Mouse (Mus musculus): ENCODE results near the gene A930018P22Rik. TPM values are rescaled to one million over a fixed set of nuclear protein-coding genes. Genes with fewer than 3 reads are reported as not detected.
A peak's percentile ranks its signal among the peaks of the same experiment; 100 is the strongest.

Gene A930018P22Rik
- polyA plus RNA-seq, 1 experiment from 2014 or later = 0.29 TPM

DNA sequence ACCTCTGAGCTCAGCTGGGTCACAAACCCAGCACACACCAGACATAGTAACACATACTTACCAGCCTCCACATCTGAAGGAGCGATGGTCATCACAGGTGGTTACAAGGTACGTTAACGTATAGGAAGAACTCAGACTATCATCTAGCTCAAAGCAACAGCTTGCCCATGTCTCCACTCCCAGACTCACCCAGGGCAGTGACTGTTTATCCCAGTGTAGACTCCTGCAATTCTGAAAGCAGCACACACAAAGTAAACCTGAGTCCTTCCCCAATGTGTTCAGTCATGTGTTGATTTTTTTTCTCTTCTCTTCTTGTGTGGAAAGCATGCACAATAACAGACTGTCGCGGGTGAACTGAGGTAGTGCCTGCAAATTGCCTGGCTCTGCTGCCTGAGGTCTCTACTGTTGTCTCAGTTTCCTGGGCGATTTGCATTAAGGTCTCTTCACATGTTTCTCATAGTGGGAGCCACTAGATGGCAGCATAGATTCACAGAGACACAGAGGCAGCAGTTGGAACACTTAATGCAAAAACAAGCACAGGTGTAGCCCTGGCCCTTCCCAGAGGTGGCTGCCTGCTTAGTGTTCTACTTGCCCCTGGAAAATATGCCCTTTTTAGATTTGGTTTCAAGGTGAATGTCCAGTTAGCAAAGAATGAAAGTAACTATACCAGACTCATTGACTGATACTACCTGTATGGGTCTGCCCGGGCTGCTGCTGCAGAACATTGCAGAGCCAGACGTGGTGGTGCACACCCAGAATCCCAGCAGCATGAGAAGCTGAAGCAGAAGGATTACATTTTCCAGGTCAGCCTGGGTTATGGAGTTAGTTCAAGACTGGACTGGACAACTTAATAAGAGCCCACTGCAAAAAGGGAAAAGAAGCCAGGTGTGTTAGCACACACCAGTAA lies 11.8 kb downstream of the A930018P22Rik start:
- ATAC-seq (replicated peaks; ENCODE audit: low FRiP score, low read depth) = no peak
- H3K36me3 ChIP-seq (ENCODE audit: insufficient read depth, low read length) = no peaks in the 10 kb centered on the region
- no peak overlapping the region for H3K4me3 ChIP-seq (replicated peaks; ENCODE audit: low read depth, low read length)
- WGBS = 44% methylated on average over 8 of the region's 8 CpGs
- peak; percentile 88 for DNase-seq (ENCODE audit: low spot score)
- no peak overlapping the region for H3K9ac ChIP-seq (ENCODE audit: low read depth, low read length)
- peak; percentile 98 for TF ChIP-seq CTCF (IDR thresholded peaks at IDR 0.05; ENCODE audit: low read depth)
- H3K4me2 ChIP-seq (ENCODE audit: low read length) = no peak overlapping the region
- H3K9me3 ChIP-seq (replicated peaks; ENCODE audit: low read length) = no peaks in the 10 kb centered on the region
- no peaks in the 10 kb centered on the region for H3K4me1 ChIP-seq (replicated peaks; ENCODE audit: insufficient read depth, low read length)
- H3K27ac ChIP-seq = no peak overlapping the region
- H3K27me3 ChIP-seq (ENCODE audit: insufficient read depth, low read length) = no peaks in the 10 kb centered on the region

DNA sequence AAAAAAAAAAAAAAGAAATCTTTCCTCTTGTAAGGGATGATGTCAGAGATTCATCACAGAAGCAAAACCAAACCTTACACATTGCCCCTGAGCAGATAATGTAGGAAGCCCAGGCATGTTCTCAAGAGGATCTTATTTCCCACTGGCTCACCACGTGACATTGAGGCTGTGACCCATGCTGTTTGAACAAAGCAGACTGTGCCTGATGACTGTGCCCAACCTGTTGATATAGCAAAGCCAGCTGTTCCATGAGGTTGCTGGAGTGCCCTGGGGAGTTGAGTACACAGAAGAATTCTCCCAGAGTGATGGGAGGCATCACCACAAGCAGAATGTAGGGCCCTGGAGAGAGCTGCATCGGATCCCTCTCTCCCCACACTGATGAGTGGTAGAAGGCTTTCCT lies 13.4 kb downstream of the A930018P22Rik start:
- ATAC-seq (replicated peaks; ENCODE audit: low FRiP score, low read depth) (no peak), DNase-seq (ENCODE audit: low spot score) (no peak)
- no peaks in the 10 kb centered on the region for H3K36me3 ChIP-seq (ENCODE audit: insufficient read depth, low read length)
- no peak overlapping the region for H3K9ac ChIP-seq (ENCODE audit: low read depth, low read length)
- TF ChIP-seq CTCF (IDR thresholded peaks at IDR 0.05; ENCODE audit: low read depth) = no peak
- no peaks in the 10 kb centered on the region for H3K4me1 ChIP-seq (replicated peaks; ENCODE audit: insufficient read depth, low read length)
- H3K4me3 ChIP-seq (replicated peaks; ENCODE audit: low read depth, low read length) = no peak overlapping the region
- H3K4me2 ChIP-seq (ENCODE audit: low read length) = no peak overlapping the region
- H3K27me3 ChIP-seq (ENCODE audit: insufficient read depth, low read length) = no peaks in the 10 kb centered on the region
- H3K27ac ChIP-seq = no peak overlapping the region
- H3K9me3 ChIP-seq (replicated peaks; ENCODE audit: low read length) = no peaks in the 10 kb centered on the region
- WGBS = 47% methylated on average over 2 of the region's 2 CpGs

DNA sequence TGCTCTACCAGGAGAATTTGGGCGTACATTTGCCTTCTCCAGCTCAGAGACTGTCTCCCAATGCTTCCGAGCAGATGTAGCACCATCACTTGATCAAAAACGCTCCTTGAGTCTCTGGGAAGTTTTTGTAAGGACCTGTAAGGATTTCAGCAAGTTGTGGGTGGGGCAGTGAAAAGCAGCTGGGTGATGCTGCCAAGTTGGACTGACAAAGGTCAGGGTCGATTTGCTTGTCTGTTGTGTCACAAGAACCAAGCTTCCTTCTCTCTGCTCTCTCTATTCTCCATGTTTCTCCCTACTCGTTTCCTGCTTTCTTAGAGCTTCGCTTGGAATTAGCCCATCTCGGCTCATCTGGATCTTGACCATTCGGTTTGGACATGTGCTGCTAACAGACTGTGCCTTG lies 19.6 kb downstream of the A930018P22Rik start:
- no peak for ATAC-seq (replicated peaks; ENCODE audit: low FRiP score, low read depth)

DNA sequence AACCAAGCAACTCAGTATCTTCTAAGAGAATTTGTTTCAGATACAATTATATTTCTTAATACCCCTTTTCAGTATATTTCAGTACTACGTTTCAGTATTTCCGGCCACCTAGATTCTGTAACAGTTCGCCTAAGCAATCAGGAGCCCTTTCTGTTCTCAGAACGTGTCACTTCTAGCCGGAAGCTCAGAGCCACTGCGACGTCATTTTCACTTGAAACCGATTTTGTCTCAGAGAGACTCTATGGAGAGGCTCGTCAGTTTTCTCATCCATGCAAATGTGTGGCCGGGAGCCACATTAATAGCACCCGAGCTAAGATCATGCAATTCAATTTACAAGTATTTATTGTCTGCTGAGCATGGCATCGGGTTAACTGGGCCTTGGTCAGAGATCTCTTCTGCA lies 21.4 kb downstream of the A930018P22Rik start:
- no peaks in the 10 kb centered on the region for H3K36me3 ChIP-seq (ENCODE audit: insufficient read depth, low read length)
- no peak overlapping the region for H3K9ac ChIP-seq (ENCODE audit: low read depth, low read length)
- no peak overlapping the region for H3K4me3 ChIP-seq (replicated peaks; ENCODE audit: low read depth, low read length)
- H3K27me3 ChIP-seq (ENCODE audit: insufficient read depth, low read length) = no peaks in the 10 kb centered on the region
- 0 out of 2 replicates have a peak, but pooled peaks cover 7% of the 10 kb centered on the region for H3K4me1 ChIP-seq (replicated peaks; ENCODE audit: insufficient read depth, low read length)
- ATAC-seq (replicated peaks; ENCODE audit: low FRiP score, low read depth) (no peak), DNase-seq (ENCODE audit: low spot score) (no peak)
- no peak for TF ChIP-seq CTCF (IDR thresholded peaks at IDR 0.05; ENCODE audit: low read depth)
- 84% methylated on average over 12 of the region's 12 CpGs for WGBS
- no peak overlapping the region for H3K4me2 ChIP-seq (ENCODE audit: low read length)
- no peaks in the 10 kb centered on the region for H3K9me3 ChIP-seq (replicated peaks; ENCODE audit: low read length)
- no peak overlapping the region for H3K27ac ChIP-seq

More for the DNA sequence above, 19.6 kb downstream of the A930018P22Rik start:
- Histone ChIP-seq H3K27ac (no peak overlapping the region), H3K4me2 (ENCODE audit: low read length) (no peak overlapping the region), H3K9me3 (replicated peaks; ENCODE audit: low read length) (no peaks in the 10 kb centered on the region), H3K27me3 (ENCODE audit: insufficient read depth, low read length) (no peaks in the 10 kb centered on the region), H3K4me3 (replicated peaks; ENCODE audit: low read depth, low read length) (no peak overlapping the region), H3K4me1 (replicated peaks; ENCODE audit: insufficient read depth, low read length) (no peaks in the 10 kb centered on the region), H3K36me3 (ENCODE audit: insufficient read depth, low read length) (no peaks in the 10 kb centered on the region), H3K9ac (ENCODE audit: low read depth, low read length) (no peak overlapping the region)
- DNase-seq (ENCODE audit: low spot score) = no peak
- 90% methylated on average over 8 of the region's 8 CpGs for WGBS
- no peak for TF ChIP-seq CTCF (IDR thresholded peaks at IDR 0.05; ENCODE audit: low read depth)

DNA sequence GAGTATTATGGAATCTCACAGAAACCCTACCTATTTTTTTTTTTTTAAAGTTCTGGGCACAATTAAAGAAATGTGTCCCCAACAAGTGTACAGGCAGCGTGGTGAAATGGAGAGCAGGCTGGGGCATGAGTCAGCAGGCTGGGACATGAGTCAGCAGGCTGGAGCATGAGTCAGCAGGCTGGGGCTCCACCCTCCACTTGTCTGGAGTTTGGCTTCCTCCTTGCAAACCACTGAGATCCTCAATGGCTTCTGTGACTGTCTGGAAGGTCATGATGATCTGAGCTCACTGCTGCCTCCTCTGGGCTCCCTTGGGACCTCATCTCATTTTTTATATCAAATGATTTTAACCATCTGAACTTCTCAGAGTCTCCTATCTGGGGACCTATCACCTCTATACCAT lies 23.4 kb downstream of the A930018P22Rik start:
- H3K27ac ChIP-seq = no peak overlapping the region
- 0 out of 2 replicates have a peak, but pooled peaks cover 7% of the 10 kb centered on the region for H3K4me1 ChIP-seq (replicated peaks; ENCODE audit: insufficient read depth, low read length)
- TF ChIP-seq CTCF (IDR thresholded peaks at IDR 0.05; ENCODE audit: low read depth) = peak; percentile 41
- no peaks in the 10 kb centered on the region for H3K36me3 ChIP-seq (ENCODE audit: insufficient read depth, low read length)
- H3K4me3 ChIP-seq (replicated peaks; ENCODE audit: low read depth, low read length) = no peak overlapping the region
- no peak overlapping the region for H3K9ac ChIP-seq (ENCODE audit: low read depth, low read length)
- ATAC-seq (replicated peaks; ENCODE audit: low FRiP score, low read depth) = no peak; the same call in 1 of the 2 replicates
- H3K27me3 ChIP-seq (ENCODE audit: insufficient read depth, low read length) = no peaks in the 10 kb centered on the region
- no peaks in the 10 kb centered on the region for H3K9me3 ChIP-seq (replicated peaks; ENCODE audit: low read length)
- no peak overlapping the region for H3K4me2 ChIP-seq (ENCODE audit: low read length)
- WGBS = 64% methylated on average over 1 of the region's 1 CpGs
- no peak for DNase-seq (ENCODE audit: low spot score)

DNA sequence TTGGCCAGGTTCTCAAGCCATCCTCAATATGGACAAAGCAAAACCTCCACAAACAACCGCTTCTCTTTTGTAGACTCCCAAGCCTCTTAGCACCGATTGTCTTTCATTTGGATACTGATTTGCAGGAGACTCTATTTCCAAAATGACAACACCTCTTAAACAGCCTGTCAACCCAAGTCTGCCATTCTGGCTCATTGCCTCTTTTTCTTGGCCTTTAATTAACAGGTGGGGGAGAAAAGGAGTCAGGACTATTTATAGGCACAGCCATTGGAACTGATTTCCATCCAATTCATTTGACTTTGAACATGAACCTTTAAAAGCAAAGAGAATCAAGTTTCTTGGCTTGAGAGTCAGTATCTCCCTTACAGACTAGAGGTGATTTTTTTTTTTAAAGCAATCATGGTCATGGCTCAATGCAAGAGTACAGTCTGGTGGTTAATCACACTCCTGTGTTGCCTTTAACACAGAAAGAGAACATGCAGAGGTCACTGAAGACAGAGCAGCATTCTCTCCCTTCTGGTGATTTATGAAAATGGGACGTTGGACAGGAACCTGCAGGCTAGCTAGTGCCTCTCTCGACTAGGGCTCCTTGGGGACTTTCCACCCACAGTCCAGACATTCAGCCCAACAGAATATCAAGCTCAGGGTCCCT lies 25.5 kb downstream of the A930018P22Rik start:
- DNase-seq (ENCODE audit: low spot score) (peak; percentile 78), ATAC-seq (replicated peaks; ENCODE audit: low FRiP score, low read depth) (no peak; the same call in 1 of the 2 replicates)
- 17% methylated on average over 4 of the region's 4 CpGs for WGBS

More for the DNA sequence above, 25.5 kb downstream of the A930018P22Rik start:
- no peak overlapping the region for H3K4me3 ChIP-seq (replicated peaks; ENCODE audit: low read depth, low read length)
- 0 out of 2 replicates have a peak, but pooled peaks cover 7% of the 10 kb centered on the region for H3K4me1 ChIP-seq (replicated peaks; ENCODE audit: insufficient read depth, low read length)
- peak overlapping the region; percentile 19; the same call in 1 of the 2 replicates for H3K27ac ChIP-seq
- H3K27me3 ChIP-seq (ENCODE audit: insufficient read depth, low read length) = no peaks in the 10 kb centered on the region
- no peak for TF ChIP-seq CTCF (IDR thresholded peaks at IDR 0.05; ENCODE audit: low read depth)
- H3K4me2 ChIP-seq (ENCODE audit: low read length) = no peak overlapping the region
- no peaks in the 10 kb centered on the region for H3K36me3 ChIP-seq (ENCODE audit: insufficient read depth, low read length)
- no peak overlapping the region for H3K9ac ChIP-seq (ENCODE audit: low read depth, low read length)
- no peaks in the 10 kb centered on the region for H3K9me3 ChIP-seq (replicated peaks; ENCODE audit: low read length)
